Mouse (Mus musculus): ENCODE results near the gene Wwox.
A peak's percentile ranks its signal among the peaks of the same experiment; 100 is the strongest.

Gene Wwox

DNA sequence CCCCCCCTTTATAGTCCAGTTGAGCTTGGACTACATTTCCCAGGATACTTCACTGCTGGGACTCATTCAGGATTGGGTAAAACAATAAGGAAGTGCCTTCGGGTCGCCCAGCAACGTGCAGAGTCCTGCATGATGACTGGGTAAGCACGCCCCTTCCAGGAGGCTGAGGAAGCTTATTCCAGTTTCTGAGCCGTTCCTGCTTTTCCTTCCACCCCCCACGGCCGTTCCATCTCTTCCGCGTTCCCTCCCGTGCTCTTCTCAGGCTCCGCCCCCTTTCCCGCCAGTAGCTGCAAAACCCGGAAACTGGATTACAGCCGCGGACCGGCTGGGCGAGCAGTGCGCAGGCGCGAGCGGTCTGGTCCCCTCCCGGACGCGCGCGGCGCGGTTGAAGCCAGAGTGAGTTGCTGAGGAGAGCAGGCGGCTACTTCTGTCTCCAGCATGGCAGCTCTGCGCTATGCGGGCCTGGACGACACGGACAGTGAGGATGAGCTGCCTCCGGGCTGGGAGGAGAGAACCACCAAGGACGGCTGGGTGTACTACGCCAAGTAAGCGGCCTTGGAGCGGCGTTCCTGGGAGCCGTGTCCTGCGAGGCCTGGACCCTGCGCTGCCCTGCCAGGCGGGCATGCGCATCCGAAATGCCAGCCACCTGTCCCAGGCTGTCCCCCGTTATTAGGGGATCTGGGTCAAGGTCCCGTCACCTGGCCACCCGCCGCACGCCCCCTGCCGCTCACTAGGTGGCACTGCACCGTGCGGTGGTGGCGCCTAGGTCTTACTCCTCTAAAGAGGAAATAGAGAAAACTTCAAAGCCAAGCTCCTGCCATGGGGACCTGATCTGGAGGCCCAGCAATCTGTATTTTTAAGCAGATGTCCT lies at the start of gene Wwox:
Wwox (plus strand) TSS at position 322 of the 871 bp plus-strand sequence.
- DNase-seq: peak; percentile 100

DNA sequence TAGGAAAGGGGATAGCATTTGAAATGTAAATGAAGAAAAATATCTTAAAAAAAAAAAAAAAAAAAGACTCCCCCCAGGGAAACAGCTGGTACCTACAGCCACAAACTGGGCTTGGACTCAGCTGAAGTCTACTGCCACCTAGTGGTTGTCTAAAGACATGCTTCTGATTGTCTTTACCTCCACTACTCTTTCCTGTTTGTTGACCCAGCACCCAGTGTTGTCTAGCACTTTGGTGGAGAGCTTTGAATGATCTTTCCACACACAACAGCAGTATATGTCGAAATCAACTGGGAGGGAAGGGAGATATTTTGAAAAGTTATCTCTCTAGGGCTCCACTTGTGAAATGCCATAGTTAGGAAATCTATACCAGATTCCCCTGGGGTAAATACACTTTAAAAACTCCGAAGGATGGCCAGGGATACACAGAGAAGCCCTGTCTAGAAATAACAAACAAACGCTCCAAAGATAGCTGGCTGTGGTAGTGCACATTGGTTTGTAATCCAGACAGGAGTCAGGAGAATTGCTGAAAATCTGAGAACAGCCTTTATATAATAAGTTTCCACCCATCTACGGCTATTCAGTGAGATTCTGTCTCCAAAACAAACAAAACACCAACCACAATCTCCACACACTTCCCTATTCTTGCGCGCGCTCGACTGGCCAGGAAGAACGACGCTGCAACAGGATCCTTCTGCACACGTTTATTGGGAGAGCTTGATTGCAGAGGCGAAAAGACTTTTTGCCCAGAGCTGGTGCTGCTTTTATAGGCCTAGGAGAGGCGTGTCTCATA lies 48.8 kb upstream of the Wwox start:
- DNase-seq: no peak

DNA sequence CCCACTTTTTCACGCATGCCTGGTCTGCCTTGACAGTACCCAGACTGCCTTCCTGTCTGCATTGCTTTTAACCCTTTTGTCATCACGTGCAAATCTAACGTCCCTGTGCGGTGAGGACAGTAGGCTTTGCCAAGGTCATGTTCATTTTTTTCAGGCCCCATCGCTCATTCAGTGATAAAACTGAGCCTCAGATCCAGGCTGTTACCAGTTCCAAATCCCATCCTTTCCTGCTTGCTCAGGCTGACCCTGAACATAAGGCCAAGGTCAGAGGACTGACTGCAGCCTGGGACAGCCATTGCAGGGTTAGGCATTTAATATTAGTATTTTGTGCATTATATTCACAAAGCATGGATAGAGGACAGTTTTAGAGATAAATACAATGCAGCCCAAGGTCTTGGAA lies 41.1 kb upstream of the Wwox start:
- DNase-seq: no peak

DNA sequence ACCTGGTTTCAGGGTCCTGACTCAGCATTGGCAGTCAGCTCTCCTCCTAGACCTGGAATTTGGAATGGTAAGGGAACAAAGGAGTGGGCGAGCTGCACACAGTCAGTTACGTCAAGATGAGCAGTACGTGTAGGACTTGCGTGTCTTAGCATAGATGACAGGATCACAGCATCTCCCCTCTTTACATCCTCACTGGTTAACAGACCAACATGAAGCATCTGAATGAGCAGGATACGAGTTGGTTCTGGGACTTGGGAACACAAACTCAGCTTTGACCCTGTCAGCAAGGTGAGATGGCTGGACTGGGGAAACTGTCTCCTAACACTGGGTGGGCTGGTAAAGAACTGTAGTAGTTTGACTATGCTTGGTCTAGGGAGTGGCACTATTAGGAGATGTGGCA lies 40.2 kb upstream of the Wwox start:
- DNase-seq: no peak

DNA sequence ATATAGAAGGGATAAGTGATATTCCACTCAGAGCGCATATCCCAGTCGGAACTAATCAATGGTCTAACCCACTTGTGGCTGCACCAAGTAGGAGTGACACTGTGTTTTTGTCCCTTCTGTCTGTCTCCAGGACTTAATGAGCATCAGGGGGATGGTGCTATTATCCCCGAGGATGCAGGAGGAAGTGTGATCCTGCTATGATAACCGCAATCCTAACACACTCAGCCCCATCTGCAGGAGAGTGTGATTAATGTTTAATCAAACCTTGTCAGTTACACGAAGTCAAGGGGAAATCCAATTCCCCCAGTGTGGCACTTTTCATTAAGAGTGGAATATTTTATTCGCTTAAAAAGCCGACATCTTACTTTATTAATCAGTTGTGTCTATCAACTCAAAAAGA lies 37.8 kb upstream of the Wwox start:
- no peak for DNase-seq

DNA sequence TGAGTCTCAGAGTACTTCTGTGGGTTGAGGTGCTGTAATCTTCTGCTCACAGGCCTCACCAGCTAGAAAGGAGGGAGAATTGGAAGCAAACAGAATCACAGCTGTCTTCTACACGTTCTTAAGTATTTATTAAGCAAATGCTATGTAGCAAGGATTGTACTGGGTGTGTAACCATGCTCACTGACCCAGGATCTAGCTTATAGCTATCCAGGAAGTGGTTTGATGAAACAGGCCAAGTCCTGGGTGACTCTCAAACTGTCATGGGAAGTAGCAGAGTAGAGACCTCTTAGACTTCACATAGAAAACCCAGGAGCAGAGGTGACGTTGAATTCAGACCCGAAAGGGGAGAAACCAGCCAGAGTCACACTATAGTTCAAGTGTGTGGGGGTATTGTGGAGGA lies 28.0 kb upstream of the Wwox start:
- no peak for DNase-seq

DNA sequence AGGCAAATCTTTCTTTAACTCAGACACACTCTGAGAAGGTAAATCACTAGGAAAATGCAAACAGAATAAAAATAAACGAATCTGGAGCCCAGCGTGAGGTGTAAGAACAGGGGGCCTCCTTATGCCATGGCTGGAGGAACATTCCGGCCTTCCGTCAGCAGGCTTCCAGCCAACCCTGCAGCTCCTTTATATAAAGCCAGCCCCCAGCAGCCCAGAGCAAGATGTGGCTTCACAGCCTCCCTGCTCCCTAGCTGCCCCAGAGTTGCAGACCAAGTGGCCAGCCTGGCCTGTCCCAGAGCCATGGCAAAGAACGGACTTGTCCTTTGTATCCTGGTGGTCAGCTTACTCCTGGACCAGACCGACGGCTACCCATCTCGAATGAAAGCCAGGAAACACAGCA lies 21.7 kb upstream of the Wwox start, which contains the start of gene Clec3a:
Clec3a (plus strand) TSS at position 301 of the 400 bp plus-strand sequence.
- DNase-seq: no peak

DNA sequence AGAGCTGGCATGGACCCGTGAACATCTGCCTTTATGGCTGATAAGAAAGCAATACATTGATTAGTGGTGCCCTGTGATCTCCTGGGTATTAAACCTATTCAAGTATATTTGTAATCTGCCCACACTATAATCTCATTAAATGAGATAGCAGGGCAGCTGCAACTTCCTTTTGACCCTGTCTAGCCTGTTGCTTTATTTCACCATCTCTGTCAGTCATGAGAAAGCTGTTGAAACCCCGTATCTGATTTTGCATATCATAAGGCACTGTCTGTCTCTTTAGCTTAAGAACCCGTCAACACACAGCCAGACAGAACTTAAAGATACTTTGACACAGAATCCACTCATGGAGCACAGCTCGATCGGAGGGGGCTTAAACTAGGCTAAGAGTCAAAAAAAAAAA lies 21.0 kb upstream of the Wwox start:
- no peak for DNase-seq

DNA sequence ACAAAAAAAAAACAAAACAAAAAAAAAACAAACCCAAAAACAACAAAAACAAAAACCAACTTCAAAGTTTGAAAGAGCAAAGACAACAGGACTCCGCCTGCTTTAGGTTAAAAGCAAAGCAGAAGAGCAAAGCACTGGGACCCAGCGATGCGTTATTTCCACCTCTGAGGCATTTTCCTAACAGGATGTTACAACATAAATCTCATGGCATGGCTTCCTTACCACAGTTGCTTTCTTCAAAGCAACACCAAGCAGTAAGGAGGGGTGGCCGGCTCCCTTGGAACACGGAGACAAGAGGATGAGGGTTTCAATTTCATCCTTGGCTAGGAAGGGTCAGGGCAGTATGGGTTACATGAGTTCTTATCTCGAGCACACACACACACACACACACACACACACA lies 20.6 kb upstream of the Wwox start:
- DNase-seq: no peak

DNA sequence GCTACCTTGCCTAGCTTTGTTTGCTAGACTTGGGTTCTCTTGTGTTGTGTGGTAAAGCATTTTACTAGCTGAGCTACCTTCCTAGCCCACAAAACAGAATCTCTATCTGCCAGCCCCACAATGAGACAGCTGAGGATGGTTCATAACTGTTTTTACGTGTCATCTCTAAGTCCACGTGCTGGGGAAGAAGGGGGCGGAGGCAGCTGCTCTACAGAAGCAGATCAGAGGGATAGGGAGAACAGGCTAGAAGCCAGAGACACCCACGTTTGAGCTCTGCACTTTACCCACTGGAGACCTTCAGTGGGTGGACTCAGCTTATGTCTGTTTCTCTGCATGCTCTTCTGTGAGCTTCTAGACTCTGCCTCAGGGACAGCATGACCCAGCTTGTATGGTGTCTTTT lies 17.9 kb upstream of the Wwox start:
- DNase-seq: no peak

DNA sequence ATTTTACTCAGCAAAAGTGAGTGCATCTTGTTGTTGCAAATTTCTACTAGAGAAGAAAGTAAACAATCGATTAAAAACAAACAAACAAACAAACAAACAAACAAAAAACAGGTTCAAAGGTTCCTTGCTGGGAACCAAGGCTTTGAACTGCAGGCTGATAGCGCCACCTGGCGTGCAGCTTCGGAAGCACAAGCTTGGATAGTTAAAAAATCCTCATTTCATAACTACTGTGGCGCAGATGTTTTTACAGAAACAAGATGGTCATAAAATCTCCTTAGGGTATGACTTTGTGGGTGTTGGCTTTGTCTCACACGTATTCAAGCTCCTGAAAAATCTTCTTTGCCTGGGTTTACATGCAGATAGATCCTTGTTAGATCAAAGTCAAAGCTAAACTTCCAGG lies 1.2 kb upstream of the Wwox start:
- peak; percentile 49 for DNase-seq

DNA sequence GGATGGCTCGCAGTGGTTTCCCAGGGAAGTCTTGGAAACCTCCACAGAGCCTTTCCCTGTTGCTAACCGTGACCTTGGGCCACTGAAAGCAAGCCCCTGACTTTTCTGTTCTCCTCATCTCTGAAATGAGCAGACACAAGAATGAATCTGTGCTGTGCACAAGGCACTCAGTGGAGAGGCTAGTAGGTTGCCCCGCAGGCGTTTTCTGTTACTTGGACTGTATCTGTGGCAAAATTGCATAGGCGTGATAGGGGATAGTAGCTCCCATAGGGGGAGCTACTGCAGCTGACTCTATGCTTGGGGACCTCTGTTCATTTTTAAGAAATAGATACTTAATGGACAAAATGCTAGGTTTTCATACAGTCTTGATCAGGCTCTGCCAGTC lies 742 bp downstream of the Wwox start:
- DNase-seq: no peak

DNA sequence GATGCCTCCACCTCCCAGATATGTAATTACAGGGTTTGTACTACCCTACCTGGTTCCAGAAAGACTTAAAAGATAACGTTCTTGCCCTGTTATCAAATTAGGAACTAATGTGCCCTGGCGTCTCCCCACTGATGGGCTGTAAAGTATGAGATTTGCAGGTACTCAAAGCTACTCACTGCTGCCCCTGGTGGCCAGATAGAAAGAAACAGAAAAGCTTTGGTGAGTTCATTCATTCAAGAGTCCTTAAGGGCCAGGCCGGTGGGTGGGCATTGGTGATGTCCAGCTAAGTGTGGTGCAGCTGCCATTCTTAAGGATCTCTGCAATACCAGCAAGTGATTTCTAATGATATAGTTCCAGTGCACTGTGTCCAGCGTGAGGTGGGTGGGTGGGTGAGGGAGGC lies 2.2 kb downstream of the Wwox start:
- peak; percentile 49 for DNase-seq

DNA sequence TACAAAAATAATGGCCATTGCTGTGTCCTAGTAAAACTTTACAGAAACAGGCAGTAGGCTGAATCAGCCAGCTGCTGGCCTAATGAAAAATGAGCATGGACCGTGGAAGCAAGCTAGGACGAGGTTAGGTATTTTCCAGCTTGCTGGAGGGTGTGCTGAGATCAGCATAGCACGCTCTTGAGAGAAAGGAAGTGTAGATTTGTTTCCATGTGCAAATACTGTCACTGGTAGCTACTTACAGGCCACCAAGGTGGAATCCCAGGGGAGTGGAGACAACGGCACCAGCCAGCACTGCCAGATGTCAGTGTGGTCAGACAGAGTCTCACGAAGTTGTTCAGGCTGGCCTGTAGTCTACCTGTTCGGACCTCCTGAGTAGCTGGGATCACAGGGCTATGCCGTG lies 7.4 kb downstream of the Wwox start:
- no peak for DNase-seq

DNA sequence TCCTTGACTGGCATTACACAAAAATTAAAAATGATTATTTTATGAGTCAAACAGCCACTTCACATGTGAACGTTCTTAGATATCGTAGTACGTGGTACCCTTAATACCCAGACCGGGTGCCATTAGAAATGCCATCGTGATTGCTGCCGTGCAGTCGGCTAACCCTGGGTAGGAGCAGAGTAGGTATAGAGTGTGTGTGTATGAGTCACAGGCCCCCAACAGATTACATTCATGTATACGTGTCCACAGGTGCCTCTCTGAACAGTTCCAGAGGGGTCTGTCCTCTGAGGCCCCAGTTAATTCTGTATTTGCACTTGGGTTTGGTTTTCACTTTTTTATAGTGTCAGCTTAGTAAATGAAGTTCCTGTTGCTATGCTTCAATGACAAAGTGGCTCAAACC lies 12.8 kb downstream of the Wwox start:
- no peak for DNase-seq

DNA sequence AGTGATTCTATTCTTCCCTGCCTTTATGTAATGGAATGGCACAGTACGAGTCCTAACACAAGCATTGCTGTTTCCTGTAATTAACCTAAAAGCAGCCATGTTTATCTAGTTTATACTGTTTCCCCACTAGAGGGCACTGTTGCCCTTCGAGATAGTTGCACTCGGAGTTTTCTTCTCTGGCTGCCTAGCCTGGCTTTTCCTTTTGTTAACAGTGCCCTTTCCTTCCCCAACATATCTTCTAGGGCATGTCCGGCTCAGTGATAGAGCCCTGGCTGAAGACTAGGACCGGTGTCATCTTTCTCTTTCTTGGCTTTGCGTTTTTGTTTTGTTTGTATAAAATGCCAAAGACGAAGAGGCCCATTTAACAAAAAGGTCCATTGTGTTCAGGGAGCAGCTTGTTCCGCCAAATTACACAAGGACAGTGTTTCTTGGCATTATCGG lies 13.3 kb downstream of the Wwox start:
- peak; percentile 64 for DNase-seq

DNA sequence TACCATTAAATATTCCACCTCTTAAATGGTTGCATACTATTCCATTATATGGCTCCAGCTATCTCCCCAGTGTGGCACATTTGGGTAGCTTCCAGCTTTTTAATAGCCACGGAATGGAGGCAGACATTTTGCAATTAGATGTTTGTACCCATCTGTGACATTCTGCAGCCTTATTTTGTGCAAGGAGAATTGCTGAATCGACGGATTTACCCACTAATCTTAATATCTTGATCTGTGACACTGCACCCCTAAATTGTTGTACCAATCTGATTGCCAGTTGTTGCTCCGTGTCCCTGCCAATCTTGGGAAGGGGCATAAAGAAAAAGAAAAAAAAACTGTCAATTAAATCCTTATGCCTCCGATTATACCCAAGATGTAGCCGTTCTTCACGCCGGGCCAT lies 15.8 kb downstream of the Wwox start:
- DNase-seq: no peak

DNA sequence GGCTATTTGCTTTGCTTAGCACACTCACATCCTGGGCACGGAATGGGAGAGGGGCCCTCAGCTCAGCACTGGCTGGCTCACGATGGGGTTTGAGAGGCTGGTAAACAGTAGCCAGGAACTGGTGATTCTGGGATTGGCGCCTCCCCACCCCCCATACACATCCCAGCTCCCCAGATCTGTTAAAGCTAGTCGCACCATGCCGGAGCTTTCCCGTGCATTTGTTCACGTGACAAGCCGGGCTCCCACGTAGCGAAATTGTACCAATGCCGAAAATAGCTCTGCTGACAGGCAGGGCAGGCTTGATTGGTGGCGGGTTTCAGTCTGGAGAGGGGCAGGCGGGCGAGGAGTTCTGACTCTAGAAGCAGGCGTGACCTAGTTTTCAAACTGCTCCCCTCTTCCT lies 16.5 kb downstream of the Wwox start:
- DNase-seq: no peak

DNA sequence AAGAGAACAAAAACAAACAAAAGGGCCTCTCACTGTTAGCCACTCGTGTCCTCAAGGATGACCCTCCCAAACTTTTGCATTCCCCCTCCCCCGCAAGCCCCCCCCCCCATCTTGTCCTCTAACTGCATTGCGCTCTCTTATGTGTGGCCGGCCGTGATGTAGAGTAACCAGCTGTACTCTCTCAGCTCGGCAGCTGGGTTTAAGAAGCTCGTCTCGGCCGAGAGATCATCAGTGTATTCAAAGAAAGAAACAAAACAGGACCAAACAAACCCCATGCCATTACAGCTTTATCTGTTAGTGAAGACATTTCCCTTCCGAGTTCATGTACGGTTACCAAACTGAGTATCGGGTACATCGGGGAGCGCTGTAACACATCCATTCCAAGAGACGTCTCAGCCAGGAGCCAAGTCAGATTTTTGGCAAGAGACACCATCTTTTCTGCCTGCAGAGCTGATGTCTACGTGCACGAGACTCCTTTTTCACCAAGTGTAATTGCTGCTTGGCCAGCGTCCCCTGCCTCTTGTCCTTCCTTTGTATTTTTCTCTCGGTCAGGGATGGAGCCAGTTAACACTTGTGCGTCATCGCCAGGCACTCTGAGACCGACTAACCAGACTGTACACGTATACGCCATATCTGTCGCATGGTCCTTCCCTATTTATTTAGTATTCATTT lies 18.8 kb downstream of the Wwox start:
- no peak for DNase-seq

DNA sequence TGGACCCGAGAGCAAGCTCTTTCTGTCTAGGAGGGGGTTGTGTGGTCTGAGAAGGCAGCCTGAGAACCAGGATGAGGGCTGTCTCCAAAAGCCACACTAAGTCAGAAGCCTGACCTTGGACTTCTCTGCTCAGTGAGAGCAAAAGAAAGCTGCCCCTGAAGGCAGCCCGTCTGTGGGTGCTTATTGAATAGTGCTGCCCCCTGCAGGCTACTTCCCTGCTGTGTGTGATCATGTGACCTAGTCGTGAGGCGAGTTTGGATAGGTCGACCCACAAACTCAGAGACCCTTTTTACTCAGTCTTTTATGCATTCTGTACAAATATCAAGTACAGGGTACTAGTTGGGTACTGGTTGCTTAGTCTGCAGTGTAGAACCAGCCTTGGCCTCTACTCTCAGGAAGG lies 21.1 kb downstream of the Wwox start:
- peak; percentile 26 for DNase-seq

DNA sequence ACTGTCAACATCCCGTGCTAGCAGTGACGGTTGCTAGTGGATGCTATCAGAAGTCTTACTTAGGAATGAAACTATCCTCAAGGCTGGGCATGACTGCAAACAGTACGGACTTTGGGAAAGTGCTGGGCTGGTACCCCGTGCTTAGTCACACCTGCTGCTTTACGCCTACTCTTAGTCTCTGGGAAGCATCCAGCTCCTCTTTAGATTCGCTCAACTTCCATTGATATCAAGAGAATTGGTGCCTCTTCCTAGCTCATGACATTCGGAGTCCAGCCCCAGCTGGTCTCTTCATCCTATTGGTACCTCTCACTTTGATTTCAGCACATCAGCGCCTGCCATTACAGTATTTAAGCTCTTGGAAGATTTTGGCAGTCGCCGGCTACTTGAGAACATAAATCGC lies 23.1 kb downstream of the Wwox start:
- no peak for DNase-seq

DNA sequence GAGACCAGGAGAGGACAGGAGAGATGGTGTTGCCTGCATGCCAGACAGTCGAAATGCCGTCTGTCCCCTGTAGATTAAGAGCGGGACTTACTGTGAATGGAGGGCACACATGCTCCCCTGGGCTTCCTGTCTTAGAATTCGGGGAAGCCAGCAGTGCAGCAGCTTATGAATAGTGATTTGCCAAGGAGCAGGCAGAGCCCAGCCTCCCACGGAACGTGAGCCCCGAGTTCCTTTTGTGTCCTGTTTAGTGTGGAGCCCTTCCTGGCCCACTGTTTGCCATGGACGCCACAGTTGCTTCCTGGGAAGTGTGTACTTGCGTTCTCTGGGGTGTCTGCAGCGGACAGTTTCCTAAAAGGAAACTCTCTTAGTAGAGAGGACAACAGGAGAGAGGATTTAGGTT lies 23.9 kb downstream of the Wwox start:
- no peak for DNase-seq

DNA sequence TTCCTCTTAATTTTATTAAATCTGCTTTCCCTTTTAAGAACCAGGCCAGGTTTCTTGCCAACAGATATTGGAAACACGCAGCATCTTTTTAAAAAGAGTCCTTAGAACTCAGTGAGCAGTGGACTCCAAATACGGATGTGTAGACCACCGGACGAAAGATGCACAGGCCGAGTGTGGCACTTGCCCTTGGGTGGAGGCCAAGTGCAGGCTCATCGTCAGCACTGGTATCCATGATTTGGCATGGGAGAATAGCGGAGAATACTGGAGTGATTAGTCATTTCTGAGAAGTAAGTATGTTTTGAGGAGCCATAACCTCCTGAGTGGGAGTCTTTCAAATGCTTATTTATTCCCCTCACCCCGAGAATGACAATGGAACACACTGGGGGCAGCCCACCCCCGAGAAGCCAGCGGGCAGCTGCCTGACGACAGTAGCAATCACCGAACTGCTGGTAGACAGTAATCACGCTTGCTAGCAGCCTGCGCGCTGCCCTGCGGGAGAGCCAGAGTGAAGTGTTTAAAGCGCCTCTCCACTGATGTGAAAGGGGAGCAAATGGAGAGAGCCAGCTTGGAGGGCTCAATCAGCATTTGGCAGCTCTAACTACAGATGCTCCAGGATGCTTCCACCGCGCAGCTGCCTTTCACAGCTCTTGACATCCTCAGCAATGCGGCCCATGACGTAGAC lies 29.2 kb downstream of the Wwox start:
- DNase-seq: no peak

Data from thymus, postnatal 25 days (tissue).